ENCODE assay signal across 9 mouse cellular contexts in genomic region chr15:41154551-41155151, GRCm38 (mm10).
DNase-seq lines count a peak whose midpoint lies in the region; ATAC-seq and TF ChIP-seq lines count a peak whose summit lies in the region.
"Had no signal": no experiment of that assay in that cellular context is flagged by ENCODE, and none has a peak within 500 bp of the region (broad histone marks: within the 10 kb centered on the region; RNA-seq: fewer than 3 reads in every experiment).

No protein-coding gene starts in this region.

- H3K4me1 ChIP-seq in CH12.LX (ENCODE audit: control insufficient read depth in 1 of 2, insufficient read depth in 2 of 2), result peaks cover 8 to 9% of the 10 kb centered on the region in 2 experiments
- peaks cover 6% of the 10 kb centered on the region for H3K4me1 ChIP-seq in forebrain, postnatal 0 days (ENCODE audit: insufficient read depth)
- no peaks in the 10 kb centered on the region for H3K4me1 ChIP-seq in liver, embryonic 14.5 days (replicated peaks; ENCODE audit: control insufficient read depth in 2 of 2, insufficient read depth in 2 of 2, low read length in 1 of 2)

- 18% methylated on average over 7 of the region's 7 CpGs for WGBS in forebrain, postnatal 0 days
- 24% methylated on average over 7 of the region's 7 CpGs for WGBS in liver, embryonic 14.5 days (ENCODE audit: insufficient replicate concordance)

- H3K4me3 ChIP-seq in CH12.LX (replicated peaks in 1 of 3; ENCODE audit: low read depth in 2 of 3, low read length in 2 of 3, poor library complexity in 1 of 3), result no peak overlapping the region
- H3K4me3 ChIP-seq in forebrain, postnatal 0 days (ENCODE audit: low read depth, low read length), result peak overlapping the region; percentile 32
- H3K4me3 ChIP-seq in liver, embryonic 14.5 days (ENCODE audit: insufficient read depth in 1 of 2, low read depth in 2 of 2, low read length in 2 of 2), result no peak overlapping the region

- in situ Hi-C loops in CH12.LX (cut with MboI; ENCODE audit: low pct_ligation_motif_present, low pct_unique_long_range_greater_than_20kb, low sequenced_read_pairs), result loop anchor here (25.0 kb wide), 3 partner anchors 158 to 808 kb away; no protein-coding TSS in a partner anchor

- no peak for TF ChIP-seq CTCF in CH12.LX (conservative IDR thresholded peaks at IDR 0.05 in 1 of 2, IDR thresholded peaks at IDR 0.05 in 1 of 2; ENCODE audit: low read depth in 2 of 2, low read length in 2 of 2)
- TF ChIP-seq CTCF in forebrain, postnatal 0 days (IDR thresholded peaks at IDR 0.05; ENCODE audit: low read depth), result no peak
- no peak for TF ChIP-seq CTCF in liver, embryonic 14.5 days (IDR thresholded peaks at IDR 0.05; ENCODE audit: low read depth)

- H3K9me3 ChIP-seq in CH12.LX (replicated peaks; ENCODE audit: low read length), result no peaks in the 10 kb centered on the region
- H3K9me3 ChIP-seq in forebrain, postnatal 0 days (ENCODE audit: low read length), result no peaks in the 10 kb centered on the region
- H3K9me3 ChIP-seq in liver, embryonic 14.5 days (ENCODE audit: control insufficient read depth, low read length), result no peaks in the 10 kb centered on the region

- dilution Hi-C loops in CH12.LX (cut with MboI; ENCODE audit: extremely low pct_ligation_motif_present, extremely low pct_unique_long_range_greater_than_20kb, low sequenced_read_pairs), result no loop called here

- peak overlapping the region; percentile 74 for H3K4me2 ChIP-seq in CH12.LX (ENCODE audit: insufficient read depth, low read depth, poor library complexity, severe bottlenecking)
- H3K4me2 ChIP-seq in forebrain, postnatal 0 days (ENCODE audit: low read depth), result peak overlapping the region; percentile 65
- peak overlapping the region; percentile 32 for H3K4me2 ChIP-seq in liver, embryonic 14.5 days (ENCODE audit: low read depth)

- no peaks in the 10 kb centered on the region for H3K79me2 ChIP-seq in CH12.LX (replicated peaks; ENCODE audit: control insufficient read depth, extremely low read depth, insufficient read depth, poor library complexity, severe bottlenecking)

- DNase-seq in frontal cortex, postnatal 14 days (ENCODE audit: low spot score in 2 of 2), result no peak
- DNase-seq in CH12.LX (ENCODE audit: extremely low read depth), result peak; percentile 19
- DNase-seq in forebrain, postnatal 0 days, result peak; percentile 71
- no peak for DNase-seq in liver, embryonic 14.5 days (ENCODE audit: low read depth in 3 of 3, low spot score in 3 of 3)
- DNase-seq in urinary bladder, adult 18-20 months (ENCODE audit: low spot score in 2 of 2), result no peak
- DNase-seq in gastrocnemius, adult 8-10 months (ENCODE audit: low spot score in 2 of 2), result no peak
- DNase-seq in gastrocnemius, postnatal 14 days, result no peak
- DNase-seq: spleen, adult 18-20 months had no signal

- no peak for TF ChIP-seq POLR2A in CH12.LX (IDR thresholded peaks at IDR 0.05; ENCODE audit: low read depth, low read length)

- TF ChIP-seq RAD21 in CH12.LX (IDR thresholded peaks at IDR 0.05; ENCODE audit: low read depth, low read length), result no peak

- H3K9ac ChIP-seq in CH12.LX (ENCODE audit: insufficient read depth, low read depth), result no peak overlapping the region; the same call in 1 of the 2 replicates
- peak overlapping the region; percentile 55 for H3K9ac ChIP-seq in forebrain, postnatal 0 days
- H3K9ac ChIP-seq in liver, embryonic 14.5 days (replicated peaks), result no peak overlapping the region

- ATAC-seq in frontal cortex, adult (ENCODE audit: low TSS enrichment), result peak; percentile 48
- ATAC-seq in forebrain, postnatal 0 days, result peak; percentile 68
- no peak for ATAC-seq in liver, embryonic 14.5 days (ENCODE audit: insufficient read depth)

- no peak overlapping the region for H3K27ac ChIP-seq in CH12.LX (ENCODE audit: insufficient read depth, low read depth)
- peak overlapping the region; percentile 47; the same call in 1 of the 2 replicates for H3K27ac ChIP-seq in forebrain, postnatal 0 days (ENCODE audit: low read depth, low read length)
- no peak overlapping the region for H3K27ac ChIP-seq in liver, embryonic 14.5 days

- intact Hi-C loops in gastrocnemius, postnatal 14 days (cut with DNase I; ENCODE audit: low total_unique reads), result no loop called here

- H3K27me3 ChIP-seq in CH12.LX (replicated peaks), result no peaks in the 10 kb centered on the region
- H3K27me3 ChIP-seq in forebrain, postnatal 0 days (ENCODE audit: insufficient read depth, low read length), result no peaks in the 10 kb centered on the region
- H3K27me3 ChIP-seq in liver, embryonic 14.5 days (ENCODE audit: control insufficient read depth, insufficient read depth, low read length), result no peaks in the 10 kb centered on the region

- no peak for TF ChIP-seq EP300 in CH12.LX (IDR thresholded peaks at IDR 0.05; ENCODE audit: low read length)
- TF ChIP-seq EP300 in liver, embryonic 14.5 days (IDR thresholded peaks at IDR 0.05; ENCODE audit: low read depth), result no peak

- H3K36me3 ChIP-seq in CH12.LX (replicated peaks in 1 of 2; ENCODE audit: control insufficient read depth in 1 of 2, insufficient read depth in 1 of 2, low read length in 1 of 2), result no peaks in the 10 kb centered on the region
- H3K36me3 ChIP-seq in forebrain, postnatal 0 days (ENCODE audit: insufficient read depth), result no peaks in the 10 kb centered on the region
- no peaks in the 10 kb centered on the region for H3K36me3 ChIP-seq in liver, embryonic 14.5 days (replicated peaks; ENCODE audit: control insufficient read depth, insufficient read depth, low read depth)

TF ChIP-seq in CH12.LX, 34 proteins besides CTCF, POLR2A, EP300 and RAD21:
- TF ChIP-seq POLR2AphosphoS2 (IDR thresholded peaks at IDR 0.05; ENCODE audit: low read depth, low read length) (no peak), ZNF384 (IDR thresholded peaks at IDR 0.05; ENCODE audit: low read depth, low read length) (peak; percentile 31; the same call in 1 of the 2 replicates)

Comparison
In these comparisons a context has a peak if more than half of its experiments do, and no peak if none do; other contexts are left out.
1. DNase-seq: peak in CH12.LX (single experiment) and forebrain, postnatal 0 days (single experiment); none in frontal cortex, postnatal 14 days (0 of 2), liver, embryonic 14.5 days (0 of 3), urinary bladder, adult 18-20 months (0 of 2), gastrocnemius, adult 8-10 months (0 of 2) and gastrocnemius, postnatal 14 days (single experiment).
2. Peak in every context shown above with its lines, with median percentiles within 50 percentile points of each other: H3K4me2 ChIP-seq.